Mouse (Mus musculus) monocyte, adult 2 months (primary cell): ENCODE measurements around the gene Dnm2.
"Not testable (repeated sequence)": the region's sequence is repeated elsewhere in the genome, so short reads cannot be mapped to it uniquely, and the experiment has no call there.

Source experiments
- DNase-seq, 2 experiments: peaks; one replicate each; pipeline ENCODE4 v3.0.0; 2022; ENCODE audit warnings: low spot score in 2 of 2, low read depth in 1 of 2

Gene Dnm2

DNA sequence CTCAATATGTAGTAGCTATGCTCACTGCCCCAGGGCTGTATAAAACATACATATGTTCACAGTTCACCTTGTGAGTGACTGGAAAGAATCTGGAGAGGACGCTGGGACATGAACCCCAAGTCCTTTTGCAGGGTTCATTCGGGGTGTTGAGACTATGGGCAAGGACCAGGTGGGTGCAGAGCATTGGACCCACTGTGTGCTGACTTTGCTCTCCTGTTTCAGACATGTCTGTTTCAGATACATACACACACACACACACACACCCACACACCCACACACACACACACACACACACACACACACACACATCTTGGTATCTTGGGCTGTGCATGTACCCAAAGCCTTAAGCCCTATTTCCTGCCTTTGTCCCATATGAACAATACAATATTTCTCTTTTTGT, 117.3 kb downstream of the Dnm2 start:
- not testable (repeated sequence) for DNase-seq

GRCm38 (mm10) chr9:21545351-21545915, 120.7 kb downstream of the Dnm2 start:
- DNase-seq, result no peak

- DNase-seq, result peak; percentile 99
Measured at GRCm38 (mm10) chr9:21545916-21546788, 121.4 kb downstream of the Dnm2 start.

- DNase-seq, result no peak
Measured at GRCm38 (mm10) chr9:21546789-21547074, 122.0 kb downstream of the Dnm2 start, which contains the start of gene Carm1. Gene Carm1 (plus strand): TSS chr9:21546894.

DNA sequence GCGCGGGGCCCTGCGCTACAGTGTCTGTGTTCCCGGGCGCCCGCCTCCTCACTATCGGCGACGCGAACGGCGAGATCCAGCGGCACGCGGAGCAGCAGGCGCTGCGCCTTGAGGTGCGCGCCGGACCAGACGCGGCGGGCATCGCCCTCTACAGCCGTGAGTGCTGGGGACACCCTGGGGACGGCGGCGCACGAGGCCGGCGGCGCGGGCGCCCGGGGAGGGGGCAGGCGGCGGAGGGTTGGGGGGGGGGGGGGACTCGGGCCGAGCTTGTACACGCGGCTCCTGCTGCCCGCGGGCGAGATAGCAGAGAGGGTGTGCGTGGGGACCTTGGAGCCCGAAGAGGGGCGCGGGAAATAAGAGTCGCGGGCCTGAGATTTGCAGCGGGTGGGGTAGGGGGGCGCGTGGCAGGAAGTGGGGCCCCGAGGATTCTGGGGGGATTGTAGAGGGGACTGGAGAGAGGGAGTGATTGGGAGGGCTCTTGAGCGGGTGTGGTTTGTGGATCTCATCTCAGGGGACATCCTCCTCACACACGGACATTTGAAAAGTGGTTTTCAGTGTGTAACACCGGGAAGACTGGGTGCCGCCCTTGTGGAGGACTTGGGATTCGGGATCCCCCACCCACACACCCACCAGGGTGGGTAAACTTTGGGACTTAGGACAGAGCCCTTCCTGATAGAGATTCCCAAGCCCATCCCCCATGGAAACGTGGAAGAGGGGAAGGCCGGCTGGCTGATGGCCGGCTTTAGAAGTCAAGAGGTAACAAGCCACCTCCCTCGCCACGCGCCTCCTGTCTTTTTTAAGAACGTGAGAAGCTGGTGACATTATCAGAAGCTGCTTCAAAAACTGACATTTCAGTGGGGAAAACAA, 122.6 kb downstream of the Dnm2 start:
- DNase-seq, result no peak

DNA sequence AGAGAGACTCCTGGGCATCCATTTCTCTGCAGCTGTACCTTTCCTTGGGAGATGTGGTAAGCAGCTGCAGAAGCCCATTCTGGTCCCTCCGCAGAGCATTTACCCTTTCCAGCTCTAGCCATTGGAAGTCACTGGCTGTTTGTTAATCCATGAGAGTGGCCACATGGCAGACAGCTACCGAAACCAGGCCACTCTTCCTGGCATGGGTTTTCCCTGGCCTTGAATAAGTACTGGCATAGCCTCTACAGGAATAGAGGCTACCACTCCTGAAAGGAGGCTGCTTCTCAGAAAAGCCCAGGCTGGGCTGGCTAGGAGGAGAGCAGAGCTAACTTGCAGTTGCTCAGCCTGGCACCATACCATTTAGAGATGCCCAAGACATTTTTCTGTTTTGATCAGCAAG, 126.3 kb downstream of the Dnm2 start:
- no peak for DNase-seq

GRCm38 (mm10) chr9:21553607-21554273, 129.0 kb downstream of the Dnm2 start:
- DNase-seq, result no peak

GRCm38 (mm10) chr9:21555198-21555742, 130.6 kb downstream of the Dnm2 start:
- DNase-seq, result no peak

- DNase-seq, result no peak
Measured at GRCm38 (mm10) chr9:21556996-21557395, 132.3 kb downstream of the Dnm2 start.
